Mouse (Mus musculus) lung, postnatal 0 days (tissue): ENCODE measurements at regions not wholly inside any gene's neighbourhood (a gene's known extent, or its start where the extent isn't known, plus 50 kb on each side); places are given as distances from the start of the nearest gene placed in this dataset.

Source experiments
- CTCF ChIP-seq: IDR thresholded peaks from 2 replicates; pipeline ENCODE4 v1.5.1; 2016; ENCODE audit warnings: antibody characterized with exemption, mild to moderate bottlenecking
- EP300 ChIP-seq: IDR thresholded peaks from 2 replicates; pipeline ENCODE4 v1.6.1; 2016; ENCODE audit warnings: antibody characterized with exemption, mild to moderate bottlenecking, control low read depth

- TF ChIP-seq CTCF (no peak), EP300 (no peak)
These were observed 111.7 kb upstream of the Foxn2 start for GRCm38 (mm10) chr17:88328807-88329206.
